Mouse (Mus musculus): ENCODE measurements around the gene Nln.

Nln gene

DNA sequence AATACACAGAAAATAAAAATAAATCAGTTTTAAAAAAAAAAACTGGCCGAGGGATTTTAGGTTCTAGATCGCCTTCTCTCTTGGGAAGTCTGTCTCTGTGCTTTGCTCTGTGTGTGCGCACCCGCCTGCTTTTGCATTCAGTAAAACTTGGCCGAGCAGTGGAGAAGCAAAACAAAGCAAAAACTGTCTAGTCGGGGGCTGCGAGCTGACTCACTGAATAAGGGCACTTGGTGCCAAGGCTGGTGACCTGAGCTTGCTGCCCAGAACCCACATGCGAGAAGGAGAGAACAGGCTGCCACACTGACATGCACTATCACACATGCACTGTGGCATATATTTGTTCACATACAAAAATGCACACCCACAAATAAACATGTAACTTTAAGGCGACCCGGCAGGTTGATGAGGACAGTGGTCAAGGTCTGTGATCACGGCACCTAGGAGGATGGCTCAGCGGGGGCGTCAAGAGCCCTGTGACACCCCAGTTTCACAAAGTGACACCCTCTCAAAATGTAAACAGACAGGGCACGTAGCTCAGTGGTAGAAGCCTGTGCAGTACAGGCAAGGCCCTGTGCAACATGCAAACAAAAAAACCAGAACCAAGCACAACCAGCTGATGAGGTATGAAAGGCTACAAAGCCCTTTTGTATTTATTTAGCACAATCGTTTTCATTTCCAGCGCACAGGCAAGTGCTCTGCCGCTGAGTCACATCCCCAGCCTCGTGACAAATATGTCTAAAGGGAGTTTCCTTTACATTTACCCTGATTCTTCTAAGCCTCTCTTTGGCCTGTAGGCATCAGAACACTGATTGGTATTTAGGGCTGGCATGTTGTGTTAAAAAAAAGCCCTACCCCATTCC, 93.9 kb downstream of the Nln start:
- in situ Hi-C loops (cut with MseI, MboI): no loop called here

DNA sequence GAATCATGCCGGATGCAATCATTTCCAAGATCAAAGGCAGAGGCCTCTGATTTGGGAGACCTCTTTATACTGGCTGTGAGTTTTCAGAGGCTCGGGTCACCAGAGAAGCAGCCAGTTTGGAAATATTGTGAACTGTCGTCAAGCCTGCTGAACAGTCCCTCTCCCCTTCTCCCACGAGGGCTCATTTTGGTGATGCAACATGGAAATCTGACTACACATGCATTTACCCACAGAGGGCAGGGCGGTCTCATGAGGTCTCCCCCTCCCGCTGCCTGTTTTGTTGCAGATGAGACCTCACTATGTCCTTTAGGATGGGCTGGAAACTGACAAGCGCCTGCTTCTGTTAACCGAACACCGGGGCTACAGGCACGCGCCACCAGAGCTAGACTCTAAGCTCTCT, 95.4 kb downstream of the Nln start:
- in situ Hi-C loops (cut with MseI, MboI): no loop called here

DNA sequence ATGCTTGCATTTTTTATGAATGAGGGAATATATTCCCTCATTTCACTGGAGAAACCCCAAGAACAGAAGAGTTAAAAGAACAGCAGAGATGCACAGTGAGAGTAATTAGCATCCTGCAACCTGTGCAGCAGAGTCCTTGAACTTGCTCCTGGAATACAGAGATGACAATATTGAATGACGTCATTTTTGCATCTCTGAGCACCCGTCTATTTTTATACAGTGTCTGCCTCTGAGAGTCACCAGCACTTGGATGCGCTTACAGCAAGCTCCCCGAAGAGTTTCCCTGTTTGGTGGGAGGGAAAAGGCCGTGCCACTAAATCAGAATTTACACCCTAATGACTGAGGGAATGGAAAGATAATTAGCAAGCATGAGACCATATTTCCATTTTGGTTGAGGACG, 96.0 kb downstream of the Nln start:
- in situ Hi-C loops (cut with MseI, MboI): no loop called here

DNA sequence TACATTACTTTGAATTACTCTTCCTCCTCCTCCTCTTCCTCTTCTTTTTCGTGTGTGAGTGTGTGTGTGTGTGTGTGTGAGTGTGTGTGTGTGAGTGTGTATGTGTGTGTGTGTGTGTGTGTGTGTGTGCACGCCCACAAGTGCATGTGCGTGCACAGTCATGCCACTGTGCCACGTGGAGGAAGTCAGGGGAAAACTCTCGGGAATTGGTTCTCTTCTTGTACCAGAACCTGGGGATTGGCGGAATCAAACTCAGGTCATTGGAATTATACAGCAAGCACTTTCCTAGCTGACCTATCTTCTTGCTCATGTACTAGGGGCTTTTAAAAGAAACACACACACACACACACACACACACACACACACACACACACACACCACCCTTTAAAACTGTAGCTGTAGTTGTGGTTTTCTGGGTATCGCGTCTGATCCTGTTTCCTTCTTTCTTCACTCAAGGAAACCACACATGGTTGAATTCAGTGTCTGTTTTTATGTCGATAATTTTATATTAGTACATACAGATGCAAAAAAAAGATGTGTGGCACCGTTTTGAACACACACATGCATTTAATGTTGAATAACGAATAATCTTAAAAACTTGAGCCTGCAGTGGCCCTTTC, 97.1 kb downstream of the Nln start:
- in situ Hi-C loops (cut with MseI, MboI): no loop called here

DNA sequence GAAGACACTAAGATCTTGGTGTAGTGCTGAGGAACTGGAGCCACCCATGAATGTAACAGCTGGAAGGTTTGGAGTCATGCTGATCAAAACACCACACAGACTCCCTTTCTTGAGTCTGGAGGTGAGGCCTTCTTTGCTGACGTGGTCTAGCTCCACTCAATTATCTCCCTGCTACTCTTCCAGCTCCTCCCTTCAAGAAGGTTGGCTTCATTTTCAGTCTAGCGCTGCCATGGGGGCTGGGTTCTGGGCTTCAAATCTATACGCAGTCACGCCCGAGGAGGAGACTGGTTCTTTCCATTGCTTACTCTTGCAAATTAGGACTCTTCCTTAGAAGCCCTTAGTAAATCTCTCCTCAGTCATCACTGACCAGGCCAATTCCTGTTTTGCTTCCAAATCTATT, 98.1 kb downstream of the Nln start:
- in situ Hi-C loops (cut with MseI, MboI): no loop called here

DNA sequence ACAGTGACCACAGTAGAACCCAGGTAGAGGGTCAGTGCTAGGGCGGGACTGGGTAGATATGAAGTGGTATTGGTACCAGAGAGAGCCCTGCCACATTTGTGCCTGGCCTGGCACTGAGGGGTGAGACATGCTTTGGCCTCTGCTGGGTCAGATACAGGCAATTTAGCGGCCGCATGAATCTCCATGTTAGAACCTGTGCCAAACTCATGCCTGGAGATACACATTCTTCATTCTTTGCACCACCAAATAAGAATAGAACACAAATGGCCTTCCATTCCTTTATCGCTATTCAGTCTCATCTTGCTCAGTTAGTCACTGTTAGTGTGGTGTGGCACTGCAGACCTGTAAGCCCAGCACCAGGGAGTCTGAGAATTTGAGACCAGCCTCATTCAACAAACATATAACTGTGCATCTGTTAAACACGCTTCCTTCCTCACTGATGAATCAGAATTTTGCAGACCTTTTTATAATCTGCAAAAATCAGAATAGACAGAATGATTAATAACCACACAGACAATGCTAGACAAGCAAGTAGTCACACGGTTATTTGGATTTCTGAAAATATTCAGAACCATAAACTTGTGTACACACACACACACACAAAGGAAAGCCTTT, 104.1 kb downstream of the Nln start:
- in situ Hi-C loops (cut with MseI, MboI): no loop called here

DNA sequence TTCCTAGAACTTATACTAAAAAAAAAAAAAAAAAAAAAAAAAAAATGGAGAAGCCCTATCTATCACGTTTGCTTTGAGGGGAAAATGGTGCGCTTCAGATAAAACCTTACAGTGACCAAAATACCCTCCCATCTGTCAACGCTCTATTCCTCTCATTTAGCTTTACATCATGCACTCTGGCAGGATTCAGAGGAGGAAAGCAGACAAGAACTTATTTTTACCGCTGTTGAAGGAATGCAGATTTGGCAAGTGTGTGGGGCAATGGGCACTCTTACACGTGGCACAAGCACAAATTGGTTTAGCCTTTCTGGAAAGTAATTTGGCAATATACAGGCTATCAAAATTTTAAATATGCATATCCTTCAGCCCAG, 115.3 kb downstream of the Nln start:
- in situ Hi-C loops (cut with MseI, MboI): no loop called here

DNA sequence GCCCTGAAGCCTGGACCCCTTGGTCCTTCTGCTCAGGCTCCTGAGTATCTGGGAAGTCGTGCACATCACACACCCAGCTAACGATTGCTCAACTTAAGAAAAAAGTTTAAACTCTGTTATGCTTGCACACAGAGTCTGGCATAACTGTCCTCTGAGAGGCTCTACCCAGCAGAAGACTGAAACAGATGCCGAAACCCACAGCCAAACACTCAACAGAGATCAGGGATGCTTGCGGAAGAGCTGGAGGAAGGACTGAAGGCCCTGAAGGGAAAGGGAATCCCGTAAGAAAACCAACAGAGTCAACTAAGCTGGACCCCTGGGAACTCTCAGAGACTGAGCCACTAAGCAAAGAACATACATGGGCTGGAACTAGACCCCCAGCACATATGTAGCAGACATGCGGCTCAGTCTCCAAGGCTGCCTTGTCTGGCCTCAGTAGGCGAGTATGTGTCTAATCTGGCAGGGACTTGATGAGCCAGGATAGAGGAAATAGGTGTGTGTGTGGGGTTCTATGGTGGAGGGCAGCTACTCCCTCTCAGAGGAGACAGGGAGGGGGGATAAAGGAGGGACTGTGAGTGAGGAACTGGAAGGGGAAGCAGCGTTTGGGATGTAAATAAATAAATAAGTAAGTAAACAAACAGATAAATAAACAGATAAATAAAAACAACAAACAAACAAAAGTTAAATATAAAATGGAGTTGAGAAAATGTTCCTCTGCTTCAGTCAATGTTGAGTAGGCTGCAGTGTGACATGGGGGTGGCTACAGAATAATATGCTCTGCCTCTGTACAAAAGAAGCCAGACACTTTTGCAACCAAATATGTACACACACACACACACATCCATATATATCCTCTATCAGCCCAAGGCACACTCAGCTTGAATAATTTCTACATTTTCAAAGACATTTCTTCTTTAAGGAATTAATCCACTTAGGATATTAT, 116.0 kb downstream of the Nln start:
- in situ Hi-C loops (cut with MseI, MboI): no loop called here

DNA sequence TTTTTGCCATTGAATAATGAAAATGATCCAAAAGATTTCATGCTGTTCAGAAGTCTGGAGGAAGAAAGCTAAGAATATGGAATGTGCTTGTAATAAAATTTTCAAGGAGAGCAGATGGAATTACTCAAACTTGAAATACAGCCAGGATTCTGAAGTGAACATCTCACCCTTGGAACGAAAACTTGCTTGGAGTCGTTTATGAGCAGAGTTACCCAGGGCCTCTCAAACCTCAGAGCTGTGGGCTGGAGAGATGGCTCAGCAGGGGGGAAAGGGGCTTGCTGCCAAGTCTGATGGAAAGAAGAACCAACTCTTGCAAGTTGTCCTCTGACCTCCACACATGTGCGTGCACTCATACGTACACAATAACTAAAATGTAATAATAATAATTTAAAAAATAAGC, 122.8 kb downstream of the Nln start:
- in situ Hi-C loops (cut with MseI, MboI): no loop called here

DNA sequence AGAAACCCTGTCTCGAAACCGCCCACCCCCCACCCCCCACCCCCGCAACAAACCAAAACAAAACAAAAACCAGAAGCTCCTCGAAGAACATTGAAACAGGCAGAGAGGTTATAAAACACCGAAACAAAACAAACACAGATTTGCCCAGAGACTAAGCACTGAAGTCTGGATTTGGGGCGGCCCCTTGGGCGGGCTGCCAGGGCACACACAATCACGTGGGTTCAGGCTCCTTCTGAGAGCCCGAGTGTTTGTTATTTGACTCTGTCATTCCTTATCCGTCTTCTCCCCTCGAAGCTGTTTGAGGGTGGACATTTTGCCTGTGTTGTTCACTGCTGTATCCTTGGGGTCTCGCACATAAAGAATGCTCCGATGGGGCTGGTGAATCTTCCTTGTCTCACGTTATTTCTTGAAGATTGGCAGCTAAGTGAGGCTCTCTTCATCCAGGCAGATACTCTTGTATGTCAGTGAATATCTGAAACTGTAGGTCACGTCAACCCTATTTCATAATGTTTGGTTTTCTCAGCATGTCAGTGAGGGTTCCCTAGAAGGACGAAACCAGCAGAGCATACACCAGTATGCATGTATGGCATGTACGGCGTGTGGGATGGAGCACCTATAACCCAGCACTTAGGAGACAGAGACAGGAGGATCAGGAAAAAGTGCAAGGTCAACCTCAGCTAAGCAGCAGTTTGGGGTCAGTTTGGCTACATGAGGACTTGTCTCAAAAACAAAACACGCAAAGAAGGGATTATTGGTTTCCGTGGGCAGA, 123.7 kb downstream of the Nln start:
- in situ Hi-C loops (cut with MseI, MboI): no loop called here

DNA sequence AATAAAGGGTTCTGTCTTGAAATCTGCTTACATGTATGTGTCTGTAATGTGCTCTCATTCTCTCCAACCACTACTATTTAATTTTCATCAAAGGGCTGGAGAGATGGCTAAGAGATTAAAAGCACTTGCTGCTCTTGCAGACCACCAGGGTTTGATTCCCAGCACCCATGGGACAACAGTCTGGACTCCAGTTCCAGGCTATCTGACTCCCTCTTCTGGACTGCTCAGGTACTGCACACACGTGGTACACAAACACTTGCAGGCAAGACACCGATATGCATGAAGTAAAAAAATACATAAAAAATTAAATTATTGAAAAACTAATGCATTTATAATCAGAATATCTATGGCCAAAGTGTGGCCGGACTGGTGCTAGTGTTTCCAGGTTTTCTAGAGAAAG, 127.0 kb downstream of the Nln start:
- in situ Hi-C loops (cut with MseI, MboI): no loop called here

DNA sequence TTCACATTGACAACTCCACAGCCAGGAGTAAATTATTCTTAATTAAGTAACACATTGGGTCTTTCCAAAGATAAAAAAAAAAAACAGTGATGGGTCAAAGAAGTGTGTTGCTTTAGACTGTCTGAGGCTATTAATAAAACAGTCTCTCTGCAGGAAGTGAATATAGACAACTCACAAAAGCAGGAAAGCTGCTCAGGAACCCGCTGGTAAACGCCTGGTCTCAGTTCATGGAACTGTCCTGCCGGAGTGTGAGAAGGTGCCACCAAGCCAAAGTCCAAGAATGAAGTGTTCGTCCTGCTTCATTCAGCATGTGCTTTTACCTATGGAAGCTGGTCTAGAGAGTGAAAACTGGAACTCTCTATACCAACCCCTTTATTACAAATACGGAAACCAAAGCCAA, 129.0 kb downstream of the Nln start:
- in situ Hi-C loops (cut with MseI, MboI): no loop called here

DNA sequence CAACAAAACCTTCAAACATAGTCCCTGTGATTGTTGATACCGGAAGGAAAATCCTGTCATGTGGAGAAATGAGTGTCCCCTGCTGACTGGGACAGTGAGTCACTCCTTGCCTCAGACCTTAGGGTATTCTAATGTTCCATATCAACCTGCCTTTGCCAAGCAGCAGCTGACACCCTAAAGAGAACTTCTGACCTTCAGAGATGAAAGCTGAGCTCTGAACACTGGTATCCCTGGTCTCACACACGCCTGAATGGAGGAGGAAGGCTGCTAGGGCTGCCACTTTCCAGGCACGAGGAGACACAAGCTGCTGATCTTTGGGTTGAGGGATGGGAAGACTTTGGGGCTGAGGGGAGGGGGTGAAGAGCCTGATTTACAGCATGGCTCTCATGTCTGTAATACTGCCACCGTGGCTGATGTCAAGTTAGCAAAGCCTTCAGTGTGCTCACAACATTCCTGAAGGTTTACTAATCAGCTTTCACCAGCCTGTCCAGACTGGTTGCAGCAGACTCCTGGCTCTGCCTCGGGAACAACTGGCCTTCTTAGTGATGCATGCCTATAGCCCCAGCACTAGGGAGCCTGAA, 131.0 kb downstream of the Nln start:
- in situ Hi-C loops (cut with MseI, MboI): no loop called here

DNA sequence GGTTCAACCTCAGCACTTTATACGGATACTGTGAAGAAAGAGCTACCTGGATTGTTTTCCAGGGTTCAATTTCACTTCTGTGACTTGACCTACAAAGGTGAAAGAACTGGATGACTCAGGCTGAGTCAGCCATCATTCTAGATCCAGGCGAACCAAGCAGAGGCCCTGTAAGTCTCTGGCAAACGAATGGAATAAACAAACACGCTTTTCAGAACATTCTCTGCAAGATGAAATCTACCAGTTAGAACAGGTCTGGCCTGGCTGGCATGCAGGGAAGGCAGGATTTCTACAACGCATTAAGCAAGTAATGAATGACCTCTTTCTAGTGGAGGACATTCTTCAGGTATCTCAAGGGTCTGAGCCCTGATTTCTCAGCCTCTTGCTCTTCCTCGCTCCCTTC, 131.6 kb downstream of the Nln start:
- in situ Hi-C loops (cut with MseI, MboI): no loop called here

DNA sequence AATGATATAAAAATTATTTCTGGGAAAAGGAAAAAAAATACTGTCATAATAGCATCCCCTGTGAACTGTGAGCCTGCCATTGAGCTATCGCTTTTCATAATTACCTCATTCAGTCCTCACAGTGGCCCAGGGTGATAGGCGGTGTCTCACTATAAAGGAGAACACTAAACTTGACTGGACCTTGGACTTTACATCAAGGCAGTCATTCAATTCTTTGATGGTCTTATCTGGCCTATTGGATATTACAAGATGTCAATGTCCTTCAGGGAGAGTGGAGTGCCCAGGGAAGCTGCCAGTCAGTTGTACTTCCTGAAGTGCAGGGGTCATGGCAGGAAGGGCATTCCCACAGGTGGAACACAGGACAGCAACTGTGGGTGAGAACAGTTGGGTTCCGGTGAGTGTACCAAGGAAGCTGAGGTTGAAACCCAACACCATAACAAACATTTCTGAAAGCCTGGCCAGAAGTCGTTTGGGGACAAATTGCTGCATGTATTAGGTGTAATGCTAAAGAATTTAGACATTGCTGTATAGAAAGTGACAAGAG, 133.2 kb downstream of the Nln start:
- in situ Hi-C loops (cut with MseI, MboI): no loop called here

DNA sequence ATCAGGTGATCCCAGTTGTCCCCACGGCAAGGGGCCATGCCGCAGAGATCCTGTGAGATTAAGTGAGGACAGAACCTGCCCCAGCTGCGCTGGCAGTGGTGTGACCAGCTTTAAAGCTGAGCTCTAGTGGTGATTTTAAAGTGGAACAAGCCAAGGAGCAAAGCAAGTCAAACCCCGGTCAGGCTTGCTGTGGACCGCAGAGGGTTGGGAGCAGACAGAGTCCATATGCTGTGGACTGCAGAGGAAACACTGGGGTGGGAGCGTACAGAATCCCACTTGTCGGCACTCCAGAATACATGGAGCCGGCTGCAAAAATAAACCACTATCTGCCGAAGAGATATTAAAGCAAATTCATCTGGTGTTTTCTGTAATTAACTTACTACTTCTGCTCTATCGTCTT, 134.3 kb downstream of the Nln start:
- in situ Hi-C loops (cut with MseI, MboI): no loop called here

DNA sequence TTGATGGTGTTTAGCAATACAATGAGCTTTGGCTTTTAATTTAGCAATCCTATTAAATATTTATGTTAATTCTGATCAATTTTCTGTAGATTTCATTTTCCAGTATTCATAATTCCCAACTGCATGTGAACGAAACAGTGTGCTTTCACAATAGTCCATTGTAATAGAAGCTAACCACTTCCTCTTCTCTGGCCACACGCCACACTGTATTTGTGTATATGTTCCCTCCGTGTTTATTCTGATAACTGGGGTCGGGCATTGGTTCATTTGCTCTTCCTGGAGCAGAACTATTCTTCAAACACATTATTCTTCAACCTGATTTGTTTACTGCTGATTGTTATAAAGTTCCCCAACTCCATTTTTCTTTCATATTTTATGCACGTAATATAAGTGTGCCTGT, 135.4 kb downstream of the Nln start:
- in situ Hi-C loops (cut with MseI, MboI): no loop called here

All from mouse trophoblast stem cell (cell line).